Mouse (Mus musculus) forebrain, embryonic 10.5 days (tissue): ENCODE measurements around the gene Nsrp1. TPM values are rescaled to one million over a fixed set of nuclear protein-coding genes. Genes with fewer than 3 reads are reported as not detected.

ENCODE experiments used
- DNase-seq: peaks from one replicate; pipeline ENCODE4 v3.0.0-alpha.2; 2017; ENCODE audit warnings: low spot score; ENCODE audit errors: extremely low spot score
- H3K27ac ChIP-seq: fragments of 300-500 bp; sonication (generic); 2 replicates; pipeline ENCODE4 v1.5.1; 2016; ENCODE audit warnings: mild to moderate bottlenecking
- H3K27me3 ChIP-seq: fragments of 300-500 bp; sonication (generic); 2 replicates; pipeline ENCODE4 v1.6.1; 2016; ENCODE audit warnings: mild to moderate bottlenecking; ENCODE audit not compliant: poor library complexity, severe bottlenecking
- H3K36me3 ChIP-seq: fragments of 300-500 bp; sonication (generic); replicated peaks from 2 replicates; pipeline ENCODE4 v1.6.1; 2016; ENCODE audit warnings: mild to moderate bottlenecking, moderate library complexity
- H3K4me1 ChIP-seq: fragments of 300-500 bp; sonication (generic); 2 replicates; pipeline ENCODE4 v1.6.1; 2016
- H3K4me3 ChIP-seq: fragments of 300-500 bp; sonication (generic); 2 replicates; pipeline ENCODE4 v1.5.1; 2016; ENCODE audit warnings: mild to moderate bottlenecking, moderate library complexity
- H3K9me3 ChIP-seq: fragments of 300-500 bp; sonication (generic); 2 replicates; pipeline ENCODE4 v1.6.1; 2016; ENCODE audit warnings: mild to moderate bottlenecking, moderate library complexity
- WGBS: fragments of 180-500 bp; shearing (Covaris S2); methylation state at CpG from one replicate; pipeline ENCODE4 v1.1.7; 2016; 5-methylcytosine and 5-hydroxymethylcytosine counted together
- microRNA counts: library from miRNA; unstranded; fragments of <30 nt; microRNA quantifications from one replicate; lab custom pipeline; 2017
- microRNA-seq: library from miRNA; unstranded; fragments of <30 nt; microRNA quantifications from one replicate; pipeline ENCODE4, GENCODE M21; 2017
- polyA plus RNA-seq: library from polyadenylated mRNA; unstranded; fragments of >200 nt; fragmentation: Nextera tagmentation; extraction: Ambion mirVana; gene quantifications from 2 replicates; pipeline ENCODE4 v1.2.1, GENCODE M21; 2016

Nsrp1 gene
- polyA plus RNA-seq, 1 experiment from 2014 or later = 70.4 TPM

GRCm38 (mm10) chr11:76997916-76998704 is 80.1 kb downstream of the Nsrp1 start, which contains the start of gene Slc6a4:
Gene Slc6a4, plus strand, starts transcription at chr11:76998603.
- no peaks in the 10 kb centered on the region for H3K36me3 ChIP-seq
- peak; percentile 49 for DNase-seq
- no peaks in the 10 kb centered on the region for H3K9me3 ChIP-seq
- peaks cover 80% of the 10 kb centered on the region for H3K27me3 ChIP-seq
- H3K4me3 ChIP-seq = peak within 1 kb of the TSS; percentile 56
- H3K4me1 ChIP-seq = peaks cover 36% of the 10 kb centered on the region
- WGBS = under 1% methylated on average over 52 of the region's 52 CpGs
- H3K27ac ChIP-seq = 0 out of 2 replicates have a peak within 1 kb of the TSS, but pooled peaks have one; percentile 9

GRCm38 (mm10) chr11:76997305-76997704 is 80.9 kb downstream of the Nsrp1 start:
- Histone ChIP-seq H3K27me3 (peaks cover 72% of the 10 kb centered on the region), H3K9me3 (no peaks in the 10 kb centered on the region), H3K36me3 (no peaks in the 10 kb centered on the region), H3K4me1 (peaks cover 39% of the 10 kb centered on the region), H3K27ac (no peak overlapping the region), H3K4me3 (peak overlapping the region; percentile 56)
- peak; percentile 85 for DNase-seq
- WGBS = under 1% methylated on average over 21 of the region's 21 CpGs

- no peak for DNase-seq
- Histone ChIP-seq H3K36me3 (no peaks in the 10 kb centered on the region), H3K9me3 (no peaks in the 10 kb centered on the region), H3K4me1 (peaks cover 39% of the 10 kb centered on the region), H3K27me3 (peaks cover 60% of the 10 kb centered on the region), H3K27ac (no peak overlapping the region), H3K4me3 (no peak overlapping the region)
- 73% methylated on average over 20 of the region's 20 CpGs for WGBS
Measured at GRCm38 (mm10) chr11:76995966-76996672, 82.1 kb downstream of the Nsrp1 start.

MicroRNA genes within 50 kb of the gene (microRNA counts, 519-probe panel; counts per million panel counts)
- microRNA mmu-miR-423-3p (lab: Ali Mortazavi, UCI) = 4,796 counts per million, percentile 82 among the panel's probes with 10 or more counts
- 4,076 counts per million, percentile 77 among the panel's probes with 10 or more counts for microRNA mmu-miR-423-5p (lab: Ali Mortazavi, UCI)

Small RNA genes lying within 50 kb of the gene (microRNA-seq; reads per million reads assigned to microRNA genes)
- 12,249 reads per million, percentile 96 among the genes with 10 or more reads in this experiment for gene Mir423

Other genes with a start within 250 kb of the Nsrp1 start
- 8.2 and 9.0 TPM in 2 replicates for gene Cpd, start 231.4 kb downstream of the Nsrp1 start, polyA plus RNA-seq
- gene Tmigd1, start 176.3 kb downstream of the Nsrp1 start, polyA plus RNA-seq = not detected in 2 replicates
- 206 and 209 TPM in 2 replicates for gene Blmh, start 153.6 kb downstream of the Nsrp1 start, polyA plus RNA-seq
- 0.43 and 0.54 TPM in 2 replicates for gene Slc6a4, start 79.8 kb downstream of the Nsrp1 start, polyA plus RNA-seq
- 0.20 and 0.25 TPM in 2 replicates for gene Efcab5, start 110.5 kb upstream of the Nsrp1 start, polyA plus RNA-seq
- gene Ssh2, start 137.9 kb upstream of the Nsrp1 start, polyA plus RNA-seq = 9.0 and 9.9 TPM in 2 replicates